Mouse (Mus musculus) cortical plate, adult 2 months (tissue): ENCODE data around the gene Rtl5. TPM values are rescaled to one million over a fixed set of nuclear protein-coding genes. Genes with fewer than 3 reads are reported as not detected.

Experiments used
- H3K27ac ChIP-seq: fragments of 200-500 bp; 2 replicates; pipeline ENCODE4 v1.5.1; 2012; ENCODE audit warnings: low read length, control low read depth, inconsistent platforms; ENCODE audit not compliant: insufficient read depth
- H3K4me1 ChIP-seq: fragments of 200-500 bp; 2 replicates; pipeline ENCODE4 v1.6.1; 2011; ENCODE audit warnings: low read length; ENCODE audit not compliant: control insufficient read depth, insufficient read depth
- H3K4me3 ChIP-seq: fragments of 200-500 bp; 2 replicates; pipeline ENCODE4 v1.5.1; 2011; ENCODE audit warnings: mild to moderate bottlenecking, low read length, control low read depth; ENCODE audit not compliant: insufficient read depth
- CTCF ChIP-seq: fragments of 200-500 bp; IDR thresholded peaks from 2 replicates; pipeline ENCODE4 v1.5.1; 2011; ENCODE audit warnings: mild to moderate bottlenecking, control low read depth, low read length; ENCODE audit not compliant: insufficient read depth; ENCODE audit errors: extremely low read depth
- POLR2A ChIP-seq: fragments of 200-500 bp; IDR thresholded peaks from 2 replicates; pipeline ENCODE4 v1.6.1; 2011; ENCODE audit warnings: mild to moderate bottlenecking, low read length, control low read depth; ENCODE audit not compliant: insufficient read depth; ENCODE audit errors: extremely low read depth
- polyA plus RNA-seq: library from polyadenylated mRNA; depleted of rRNA; stranded (reverse); fragments of >200 nt; gene quantifications from 2 replicates; pipeline ENCODE4 v1.2.3, GENCODE M21; 2012

Rtl5 gene
- polyA plus RNA-seq, 1 experiment, result 17.2 TPM

- no peak for TF ChIP-seq CTCF
- TF ChIP-seq POLR2A, result no peak
- Histone ChIP-seq H3K4me3 (no peak overlapping the region), H3K27ac (no peak overlapping the region), H3K4me1 (peaks cover 2% of the 10 kb centered on the region)
These were observed 5.0 kb downstream of the Rtl5 start for GRCm38 (mm10) chrX:102066134-102066533.

GRCm38 (mm10) chrX:102065213-102065775 lies 5.8 kb downstream of the Rtl5 start:
- TF ChIP-seq CTCF, result no peak
- TF ChIP-seq POLR2A, result no peak
- Histone ChIP-seq H3K4me3 (no peak overlapping the region), H3K4me1 (peaks cover 2% of the 10 kb centered on the region), H3K27ac (no peak overlapping the region)

- Histone ChIP-seq H3K4me3 (no peak overlapping the region), H3K4me1 (peaks cover 2% of the 10 kb centered on the region; the same call in 1 of the 2 replicates), H3K27ac (no peak overlapping the region)
- TF ChIP-seq POLR2A (no peak), CTCF (no peak)
These were observed 7.0 kb downstream of the Rtl5 start for GRCm38 (mm10) chrX:102064062-102064461.

GRCm38 (mm10) chrX:102060891-102061290 lies 10.2 kb downstream of the Rtl5 start:
- no peak overlapping the region for H3K4me3 ChIP-seq
- no peak for TF ChIP-seq CTCF
- no peak for TF ChIP-seq POLR2A
- no peak overlapping the region for H3K27ac ChIP-seq
- H3K4me1 ChIP-seq, result no peaks in the 10 kb centered on the region

- H3K27ac ChIP-seq, result no peak overlapping the region
- TF ChIP-seq POLR2A, result no peak
- H3K4me1 ChIP-seq, result no peaks in the 10 kb centered on the region
- H3K4me3 ChIP-seq, result no peak overlapping the region
These were observed 10.9 kb downstream of the Rtl5 start for GRCm38 (mm10) chrX:102060243-102060642.

GRCm38 (mm10) chrX:102059437-102059836 lies 11.7 kb downstream of the Rtl5 start:
- TF ChIP-seq POLR2A, result no peak
- peak; percentile 19; the same call in 1 of the 2 replicates for TF ChIP-seq CTCF
- Histone ChIP-seq H3K27ac (no peak overlapping the region), H3K4me3 (no peak overlapping the region), H3K4me1 (no peaks in the 10 kb centered on the region)

GRCm38 (mm10) chrX:102054009-102054408 lies 17.1 kb downstream of the Rtl5 start:
- Histone ChIP-seq H3K4me3 (no peak overlapping the region), H3K4me1 (no peaks in the 10 kb centered on the region), H3K27ac (no peak overlapping the region)
- no peak for TF ChIP-seq CTCF
- TF ChIP-seq POLR2A, result no peak

- Histone ChIP-seq H3K4me3 (no peak overlapping the region), H3K4me1 (no peaks in the 10 kb centered on the region), H3K27ac (no peak overlapping the region)
- TF ChIP-seq CTCF, result no peak
- TF ChIP-seq POLR2A, result no peak
These were observed 17.7 kb downstream of the Rtl5 start for GRCm38 (mm10) chrX:102053371-102053770.

- no peak overlapping the region for H3K4me3 ChIP-seq
- no peak overlapping the region for H3K27ac ChIP-seq
- no peaks in the 10 kb centered on the region for H3K4me1 ChIP-seq
- TF ChIP-seq CTCF (no peak), POLR2A (no peak)
These were observed 19.9 kb downstream of the Rtl5 start for GRCm38 (mm10) chrX:102051225-102051624.

- no peak overlapping the region for H3K4me3 ChIP-seq
- TF ChIP-seq CTCF (no peak), POLR2A (no peak)
- no peaks in the 10 kb centered on the region for H3K4me1 ChIP-seq
- no peak overlapping the region for H3K27ac ChIP-seq
These were observed 20.6 kb downstream of the Rtl5 start for GRCm38 (mm10) chrX:102050552-102050951.
